Comparison of ENCODE assay signal across 8 mouse cellular contexts in the genomic region with DNA sequence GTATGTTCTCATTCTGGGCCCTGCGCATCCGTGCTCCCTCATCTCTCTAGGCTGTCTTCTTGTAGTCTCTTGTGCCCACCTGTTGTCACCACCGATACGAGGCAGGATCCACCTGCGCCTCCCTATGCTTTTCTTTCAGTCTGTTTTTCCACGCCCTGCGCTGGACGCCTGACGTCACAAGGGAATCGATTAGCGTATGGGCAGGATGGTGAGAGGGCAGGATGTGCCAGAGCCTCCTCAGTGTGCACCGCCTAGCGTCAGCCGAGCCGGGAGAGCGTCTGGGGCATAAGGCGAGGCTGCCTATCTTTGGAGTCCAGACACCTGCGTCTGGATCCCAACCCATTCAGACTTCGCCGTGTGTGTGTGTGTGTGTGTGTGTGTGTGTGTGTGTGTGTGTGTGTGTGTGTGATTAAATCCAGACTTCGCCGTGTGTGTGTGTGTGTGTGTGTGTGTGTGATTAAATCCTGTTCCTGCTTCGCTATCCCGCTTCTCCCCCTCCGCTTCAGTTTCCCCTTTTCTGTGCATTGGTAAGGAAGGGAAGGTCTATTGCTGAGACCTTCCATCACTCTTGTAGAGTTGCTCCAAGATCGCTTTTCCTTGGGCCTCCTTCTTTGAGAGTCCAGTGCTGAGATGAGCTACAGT. TPM values are rescaled to one million over a fixed set of nuclear protein-coding genes. Genes with fewer than 3 reads are reported as not detected.
A peak's percentile ranks its signal among the peaks of the same experiment; 100 is the strongest.
DNase-seq lines count a peak whose midpoint lies in the region; ATAC-seq and TF ChIP-seq lines count a peak whose summit lies in the region.

No protein-coding gene starts in this region.

- peak; percentile 66 to 71 for DNase-seq in adrenal gland, adult (ENCODE audit: inconsistent age in 2 of 2, low spot score in 1 of 2)
- no peak for DNase-seq in adrenal gland, postnatal 25 days
- DNase-seq in CD4-positive, CD25-positive, alpha-beta regulatory T cell, adult 2 months (ENCODE audit: low read depth, low spot score): peak; percentile 83
- DNase-seq in cerebellum, postnatal 25 days: peak; percentile 78 to 81
- peak; percentile 18 for DNase-seq in hindbrain, embryonic 10.5 days (ENCODE audit: low spot score)
- DNase-seq in left cerebral cortex, postnatal 14 days (ENCODE audit: low spot score in 2 of 2): peak; percentile 71 to 74
- peak; percentile 43 for DNase-seq in thymus, adult 2 months

- no peaks in the 10 kb centered on the region for H3K36me3 ChIP-seq in hindbrain, embryonic 10.5 days
- no peaks in the 10 kb centered on the region for H3K36me3 ChIP-seq in midbrain, embryonic 15.5 days (replicated peaks)
- H3K36me3 ChIP-seq in thymus, adult 2 months (ENCODE audit: control insufficient read depth, insufficient read depth, low read length): no peaks in the 10 kb centered on the region

- 12% methylated on average over 26 of the region's 26 CpGs for WGBS in hindbrain, embryonic 10.5 days
- 8% methylated on average over 24 of the region's 26 CpGs for WGBS in midbrain, embryonic 15.5 days
- 11% methylated on average over 26 of the region's 26 CpGs for WGBS in thymus, adult 2 months

- H3K27ac ChIP-seq in hindbrain, embryonic 10.5 days: peak overlapping the region; percentile 66
- H3K27ac ChIP-seq in midbrain, embryonic 15.5 days: peak overlapping the region; percentile 84
- no peak overlapping the region for H3K27ac ChIP-seq in thymus, adult 2 months (ENCODE audit: control insufficient read depth, insufficient read depth, low read length)

- peak; percentile 68 for ATAC-seq in midbrain, embryonic 15.5 days (replicated peaks)

- no peak for TF ChIP-seq POLR2A in thymus, adult 2 months (IDR thresholded peaks at IDR 0.05; ENCODE audit: control insufficient read depth, extremely low read depth, insufficient read depth, low read length, poor library complexity)

- H3K9ac ChIP-seq in midbrain, embryonic 15.5 days: peak overlapping the region; percentile 46

- H3K9me3 ChIP-seq in hindbrain, embryonic 10.5 days: no peaks in the 10 kb centered on the region
- H3K9me3 ChIP-seq in midbrain, embryonic 15.5 days: no peaks in the 10 kb centered on the region

- peak overlapping the region; percentile 97 for H3K4me2 ChIP-seq in midbrain, embryonic 15.5 days

- peak overlapping the region; percentile 69 for H3K4me3 ChIP-seq in hindbrain, embryonic 10.5 days
- H3K4me3 ChIP-seq in midbrain, embryonic 15.5 days: peak overlapping the region; percentile 77
- peak overlapping the region; percentile 23 for H3K4me3 ChIP-seq in thymus, adult 2 months (ENCODE audit: control insufficient read depth, insufficient read depth, low read length)

- intact Hi-C loops in left cerebral cortex, postnatal 14 days (cut with DNase I): no loop called here

- peaks cover 20% of the 10 kb centered on the region for H3K4me1 ChIP-seq in hindbrain, embryonic 10.5 days (replicated peaks)
- H3K4me1 ChIP-seq in midbrain, embryonic 15.5 days: peaks cover 19% of the 10 kb centered on the region
- peaks cover 14% of the 10 kb centered on the region for H3K4me1 ChIP-seq in thymus, adult 2 months (replicated peaks; ENCODE audit: control insufficient read depth, insufficient read depth, low read length)

- H3K27me3 ChIP-seq in hindbrain, embryonic 10.5 days (ENCODE audit: insufficient read depth, poor library complexity, severe bottlenecking): peaks cover 65% of the 10 kb centered on the region
- peaks cover 25% of the 10 kb centered on the region for H3K27me3 ChIP-seq in midbrain, embryonic 15.5 days (replicated peaks)
- H3K27me3 ChIP-seq in thymus, adult 2 months (ENCODE audit: control insufficient read depth, insufficient read depth, low read length): no peaks in the 10 kb centered on the region; the same call in 1 of the 2 replicates

- TF ChIP-seq CTCF in thymus, adult 2 months (IDR thresholded peaks at IDR 0.05; ENCODE audit: borderline replicate concordance, control insufficient read depth, extremely low read depth, insufficient read depth, low read length, poor library complexity): no peak

RNA-seq across cellular contexts. Expression of gene Ablim2, which starts 0.6 kb away (rescaled TPM):
- 6.0 and 7.8 TPM in 2 replicates for total RNA-seq in adrenal gland, postnatal 25 days (2021)
- polyA plus RNA-seq in hindbrain, embryonic 10.5 days (2016; fragmentation: Nextera tagmentation; extraction: Ambion mirVana): 0.73 and 1.3 TPM in 2 replicates
- 100 to 1,000 TPM; 106 to 112 TPM for total RNA-seq in left cerebral cortex, postnatal 14 days (2021)
- 21.3 and 25.7 TPM in 2 replicates for polyA plus RNA-seq in midbrain, embryonic 15.5 days (2015; fragmentation: Nextera tagmentation; extraction: Ambion mirVana)
- 4.0 and 4.5 TPM in 2 replicates for polyA plus RNA-seq in thymus, adult 2 months (2012; rRNA removed)

RNA-seq across cellular contexts. Expression of gene Sh3tc1, which starts 17.3 kb away (rescaled TPM):
- total RNA-seq in adrenal gland, postnatal 25 days (2021): 10.6 and 13.9 TPM in 2 replicates
- polyA plus RNA-seq in hindbrain, embryonic 10.5 days (2016; fragmentation: Nextera tagmentation; extraction: Ambion mirVana): 3.3 and 4.7 TPM in 2 replicates
- 1 to 10 TPM; 2.7 to 3.3 TPM for total RNA-seq in left cerebral cortex, postnatal 14 days (2021)
- polyA plus RNA-seq in midbrain, embryonic 15.5 days (2015; fragmentation: Nextera tagmentation; extraction: Ambion mirVana): 2.5 and 3.5 TPM in 2 replicates
- polyA plus RNA-seq in thymus, adult 2 months (2012; rRNA removed): 4.4 and 5.2 TPM in 2 replicates

Comparison
In these comparisons a context has a peak if more than half of its experiments do, and no peak if none do; other contexts are left out.
1. H3K4me3 ChIP-seq: peak in every context shown above with its lines; median percentile 77 in midbrain, embryonic 15.5 days; 69 in hindbrain, embryonic 10.5 days; 23 in thymus, adult 2 months.